Mouse (Mus musculus): ENCODE measurements at regions not wholly inside any gene's neighbourhood (a gene's known extent, or its start where the extent isn't known, plus 50 kb on each side); places are given as distances from the start of the nearest gene placed in this dataset.
A peak's percentile ranks its signal among the peaks of the same experiment; 100 is the strongest.

GRCm38 (mm10) chr12:93160252-93160651 is 1311.3 kb upstream of the Sel1l start:
- ATAC-seq (replicated peaks; ENCODE audit: low FRiP score, low TSS enrichment, poor library complexity, severe bottlenecking), result no peak

GRCm38 (mm10) chr12:93152618-93153245 is 1303.8 kb upstream of the Sel1l start:
- ATAC-seq (replicated peaks; ENCODE audit: low FRiP score, low TSS enrichment, poor library complexity, severe bottlenecking), result peak; percentile 81

- ATAC-seq (replicated peaks; ENCODE audit: low FRiP score, low TSS enrichment, poor library complexity, severe bottlenecking), result no peak
These were observed 1302.6 kb upstream of the Sel1l start for GRCm38 (mm10) chr12:93151530-93151929.

- no peak for ATAC-seq (replicated peaks; ENCODE audit: low FRiP score, low TSS enrichment, poor library complexity, severe bottlenecking)
These were observed 1293.3 kb upstream of the Sel1l start for GRCm38 (mm10) chr12:93142265-93142664.

DNA sequence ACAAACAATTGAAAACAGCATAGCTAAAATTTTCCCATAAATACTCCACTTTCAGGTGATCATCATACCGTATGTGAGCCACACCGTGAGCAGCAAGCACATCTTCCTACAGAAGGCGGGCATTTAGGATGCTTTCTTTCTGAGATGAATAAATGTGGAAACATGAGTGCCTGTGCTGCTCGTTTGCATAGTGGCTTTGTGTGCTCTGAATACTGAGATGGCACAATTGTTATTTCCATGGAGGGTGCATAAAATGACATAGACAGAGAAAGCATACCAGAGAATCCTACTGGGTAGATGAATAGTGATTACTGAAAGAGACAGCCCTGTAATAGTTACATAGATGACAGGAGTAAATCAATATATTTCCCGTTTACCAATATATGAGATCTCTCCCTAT is 1287.4 kb upstream of the Sel1l start:
- no peak for ATAC-seq (replicated peaks; ENCODE audit: low FRiP score, low TSS enrichment, poor library complexity, severe bottlenecking)

DNA sequence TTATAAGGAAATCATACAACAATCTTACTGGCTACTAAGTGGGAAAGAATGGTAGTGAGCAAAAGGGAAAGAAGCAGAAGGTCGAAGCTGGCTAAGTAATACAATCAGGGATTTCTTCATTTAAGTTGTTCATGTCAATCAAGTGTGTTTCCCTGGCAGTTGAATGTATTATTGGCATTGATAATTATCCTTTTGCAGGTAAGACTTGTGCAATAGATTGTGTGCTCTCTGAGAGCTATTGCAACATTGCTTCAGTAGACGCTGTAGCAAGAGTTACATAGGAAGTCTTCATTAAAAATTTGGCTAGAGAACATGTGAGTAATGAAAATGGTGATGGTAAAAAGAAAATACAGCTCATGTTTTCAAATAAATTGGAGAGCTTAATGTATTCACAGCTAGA is 1273.3 kb upstream of the Sel1l start:
- ATAC-seq (replicated peaks; ENCODE audit: low FRiP score, low TSS enrichment, poor library complexity, severe bottlenecking), result no peak

- no peak for ATAC-seq (replicated peaks; ENCODE audit: low FRiP score, low TSS enrichment, poor library complexity, severe bottlenecking)
These were observed 1239.3 kb upstream of the Sel1l start for GRCm38 (mm10) chr12:93088031-93088790.

GRCm38 (mm10) chr12:93063864-93064263 is 1214.9 kb upstream of the Sel1l start:
- no peak for ATAC-seq (replicated peaks; ENCODE audit: low FRiP score, low TSS enrichment, poor library complexity, severe bottlenecking)

GRCm38 (mm10) chr12:93019633-93020032 is 1170.7 kb upstream of the Sel1l start:
- no peak for ATAC-seq (replicated peaks; ENCODE audit: low FRiP score, low TSS enrichment, poor library complexity, severe bottlenecking)

GRCm38 (mm10) chr12:93011583-93011982 is 1162.6 kb upstream of the Sel1l start:
- ATAC-seq (replicated peaks; ENCODE audit: low FRiP score, low TSS enrichment, poor library complexity, severe bottlenecking), result no peak

DNA sequence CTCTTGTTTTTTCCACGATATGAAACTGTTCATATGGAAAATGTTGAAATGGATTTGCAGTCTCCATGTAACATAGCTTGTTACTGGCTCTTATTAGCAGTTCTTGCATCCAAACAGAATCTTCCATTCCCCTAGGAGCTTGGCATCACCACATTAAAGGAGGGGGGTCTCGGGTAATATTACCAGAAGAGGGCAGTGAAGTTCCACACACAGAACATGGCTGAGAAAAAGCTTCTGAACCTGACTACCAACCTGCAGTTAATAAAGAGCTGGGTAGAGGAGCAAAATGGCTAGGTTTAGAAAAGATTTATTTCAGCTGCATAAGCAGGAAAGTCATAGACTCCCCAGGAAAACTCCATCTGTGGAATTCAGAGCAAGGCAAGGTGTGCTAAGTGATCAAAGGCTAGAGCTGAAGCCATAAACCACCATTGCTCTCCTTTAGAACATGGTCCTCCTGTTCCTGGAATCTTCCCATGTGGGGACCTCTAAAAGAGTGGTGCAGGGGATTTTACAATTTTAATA is 1157.9 kb upstream of the Sel1l start:
- ATAC-seq (replicated peaks; ENCODE audit: low FRiP score, low TSS enrichment, poor library complexity, severe bottlenecking), result no peak

GRCm38 (mm10) chr12:93003125-93003524 is 1154.2 kb upstream of the Sel1l start:
- ATAC-seq (replicated peaks; ENCODE audit: low FRiP score, low TSS enrichment, poor library complexity, severe bottlenecking), result no peak

GRCm38 (mm10) chr12:92975698-92976097 is 1126.7 kb upstream of the Sel1l start:
- no peak for ATAC-seq (replicated peaks; ENCODE audit: low FRiP score, low TSS enrichment, poor library complexity, severe bottlenecking)

DNA sequence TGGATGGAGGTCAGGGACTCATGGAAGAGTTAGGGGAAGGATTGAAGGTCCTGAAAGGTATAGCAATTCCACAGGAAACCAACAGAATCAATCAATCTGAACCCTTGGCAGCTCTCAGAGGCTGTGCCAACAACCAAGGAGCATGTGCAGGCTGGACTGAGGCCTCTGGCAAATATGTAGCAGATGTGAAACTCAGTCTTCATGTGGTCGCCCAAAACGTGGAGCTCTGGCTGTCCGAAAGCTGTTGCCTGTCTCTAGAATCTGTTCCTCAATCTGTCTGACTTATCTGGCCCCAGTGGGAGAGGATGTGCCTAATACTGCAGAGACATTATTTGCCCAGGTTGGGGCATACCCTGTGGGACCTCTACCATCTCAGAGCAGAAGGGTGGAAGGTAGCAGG is 1095.4 kb upstream of the Sel1l start:
- ATAC-seq (replicated peaks; ENCODE audit: low FRiP score, low TSS enrichment, poor library complexity, severe bottlenecking), result no peak

DNA sequence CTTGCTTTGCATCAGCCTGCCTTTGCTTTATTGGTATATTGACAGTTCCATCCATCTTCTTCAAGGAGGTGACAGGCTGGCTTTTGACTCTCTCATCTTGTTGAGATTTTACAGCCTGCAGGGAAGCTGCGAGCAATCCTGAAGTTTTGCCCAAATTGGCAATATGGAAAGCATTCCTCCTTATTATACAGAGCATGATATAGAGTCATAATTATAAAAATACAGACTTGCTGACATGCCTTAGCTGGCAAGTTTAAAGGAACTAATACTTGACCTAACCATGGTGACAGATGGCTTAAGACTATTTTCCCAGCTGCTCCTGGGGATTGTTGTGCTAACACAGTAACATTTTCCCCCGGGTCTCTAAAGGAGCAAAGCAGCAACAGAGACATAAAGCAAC is 1078.6 kb upstream of the Sel1l start:
- ATAC-seq (replicated peaks; ENCODE audit: low FRiP score, low TSS enrichment, poor library complexity, severe bottlenecking), result no peak

GRCm38 (mm10) chr12:92926942-92927341 is 1078.0 kb upstream of the Sel1l start:
- no peak for ATAC-seq (replicated peaks; ENCODE audit: low FRiP score, low TSS enrichment, poor library complexity, severe bottlenecking)

DNA sequence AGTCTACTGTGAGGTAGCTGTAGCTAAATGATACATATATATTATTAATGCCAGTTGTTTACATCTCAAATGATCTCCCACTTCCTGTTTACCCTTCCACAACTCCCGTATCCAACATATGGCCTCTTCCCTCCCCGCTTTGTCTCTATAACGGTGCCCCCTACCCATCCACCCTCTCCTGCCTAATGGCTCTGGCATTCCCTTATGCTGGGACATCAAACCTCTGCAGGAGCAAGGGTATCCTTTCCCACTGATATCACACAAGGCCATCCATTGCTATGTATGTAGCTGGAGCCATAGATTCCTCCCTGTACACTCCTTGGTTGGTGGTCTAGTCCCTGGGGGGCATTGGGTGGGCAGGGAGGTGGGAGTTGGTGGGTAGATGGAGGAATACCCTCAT is 1071.0 kb upstream of the Sel1l start:
- no peak for ATAC-seq (replicated peaks; ENCODE audit: low FRiP score, low TSS enrichment, poor library complexity, severe bottlenecking)

GRCm38 (mm10) chr12:92916267-92916666 is 1067.3 kb upstream of the Sel1l start:
- ATAC-seq (replicated peaks; ENCODE audit: low FRiP score, low TSS enrichment, poor library complexity, severe bottlenecking), result no peak

DNA sequence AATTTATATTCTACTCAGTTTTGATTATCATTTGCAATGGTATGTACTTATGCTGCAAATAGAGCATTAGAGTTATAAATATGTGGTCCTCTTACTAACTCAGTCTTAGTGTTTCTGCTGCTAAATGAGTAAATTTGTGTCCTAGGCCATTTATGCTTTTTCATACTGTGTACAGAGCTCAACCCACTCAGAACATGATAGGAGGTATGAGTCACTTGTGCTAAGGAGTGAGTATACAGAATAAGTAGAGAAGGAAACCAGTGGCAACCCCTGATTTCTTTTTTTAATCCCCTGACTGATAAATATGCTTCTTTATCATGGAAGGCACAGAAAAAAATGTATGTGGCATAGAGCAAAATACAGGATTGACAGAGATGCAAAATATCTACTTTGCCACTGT is 1066.8 kb upstream of the Sel1l start:
- no peak for ATAC-seq (replicated peaks; ENCODE audit: low FRiP score, low TSS enrichment, poor library complexity, severe bottlenecking)

- ATAC-seq (replicated peaks; ENCODE audit: low FRiP score, low TSS enrichment, poor library complexity, severe bottlenecking), result no peak
These were observed 1066.2 kb upstream of the Sel1l start for GRCm38 (mm10) chr12:92915203-92915602.

DNA sequence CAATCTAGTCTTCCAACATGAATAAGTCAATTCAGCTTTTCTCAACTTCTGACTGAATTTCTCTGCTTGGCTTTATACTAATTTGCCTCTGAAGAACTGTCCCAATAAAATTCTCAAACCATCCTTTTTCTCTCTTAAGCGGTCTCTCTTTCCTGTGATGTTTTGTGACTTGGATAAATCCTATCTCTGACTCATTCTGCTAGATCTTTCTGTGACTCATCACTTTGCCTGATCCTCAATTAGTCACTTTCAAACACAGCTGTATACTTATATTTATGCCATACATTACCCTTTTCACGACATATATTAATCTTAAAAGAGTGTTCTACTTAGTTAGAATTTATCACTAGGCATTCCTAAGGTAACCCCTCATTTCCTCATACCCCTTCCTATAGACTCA is 1055.4 kb upstream of the Sel1l start:
- no peak for ATAC-seq (replicated peaks; ENCODE audit: low FRiP score, low TSS enrichment, poor library complexity, severe bottlenecking)

All from megakaryocyte-erythroid progenitor cell, adult 5-6 weeks (primary cell).